Mouse (Mus musculus): ENCODE data around the gene Cyld. TPM values are rescaled to one million over a fixed set of nuclear protein-coding genes. Genes with fewer than 3 reads are reported as not detected.
"Not testable (repeated sequence)": the region's sequence is repeated elsewhere in the genome, so short reads cannot be mapped to it uniquely, and the experiment has no call there.

The Cyld gene
- polyA plus RNA-seq, 1 experiment from 2014 or later = 13.0 TPM

- Histone ChIP-seq H3K4me2 (peak overlapping the region; percentile 44), H3K4me3 (no peak overlapping the region), H3K9me3 (no peaks in the 10 kb centered on the region), H3K9ac (no peak overlapping the region), H3K36me3 (no peaks in the 10 kb centered on the region), H3K4me1 (0 out of 2 replicates have a peak, but pooled peaks cover 6% of the 10 kb centered on the region), H3K27ac (no peak overlapping the region), H3K27me3 (peaks cover 12% of the 10 kb centered on the region)
- ATAC-seq (ENCODE audit: insufficient number of reproducible peaks, insufficient read depth, low FRiP score, low TSS enrichment, low read depth) = peak; percentile 65
- 3% methylated on average over 14 of the region's 14 CpGs for WGBS
These were observed 58.5 kb downstream of the Cyld start for GRCm38 (mm10) chr8:88755175-88755791.

DNA sequence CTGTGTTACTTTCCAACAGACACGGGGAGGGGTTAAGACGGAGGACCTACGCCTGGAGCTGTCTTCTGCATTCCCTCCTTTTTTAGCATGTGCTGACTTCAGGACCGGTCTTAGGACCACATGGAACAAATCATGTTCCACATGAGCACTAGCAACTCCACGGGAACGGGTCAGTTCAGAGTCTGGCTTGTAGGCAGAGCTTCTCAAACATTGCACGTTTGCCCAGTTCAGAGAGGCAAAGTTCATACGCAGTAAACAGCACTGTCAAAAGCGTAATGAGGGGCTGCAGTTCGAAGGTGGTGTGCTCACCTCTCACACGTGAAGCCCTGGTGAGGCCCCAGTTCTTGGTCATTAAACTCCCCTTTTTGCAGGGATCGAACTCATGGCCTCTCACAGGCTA is 65.2 kb downstream of the Cyld start:
- WGBS = 71% methylated on average over 12 of the region's 12 CpGs
- Histone ChIP-seq H3K9me3 (no peaks in the 10 kb centered on the region), H3K36me3 (no peaks in the 10 kb centered on the region), H3K27me3 (peaks cover 1% of the 10 kb centered on the region), H3K27ac (no peak overlapping the region), H3K4me2 (no peak overlapping the region), H3K4me3 (no peak overlapping the region), H3K9ac (no peak overlapping the region), H3K4me1 (0 out of 2 replicates have a peak, but pooled peaks cover 2% of the 10 kb centered on the region)
- ATAC-seq (ENCODE audit: insufficient number of reproducible peaks, insufficient read depth, low FRiP score, low TSS enrichment, low read depth) = no peak

GRCm38 (mm10) chr8:88771241-88771640 is 74.4 kb downstream of the Cyld start:
- Histone ChIP-seq H3K9me3 (peaks cover 7% of the 10 kb centered on the region; the same call in 1 of the 2 replicates), H3K27me3 (no peaks in the 10 kb centered on the region), H3K4me2 (no peak overlapping the region), H3K36me3 (no peaks in the 10 kb centered on the region), H3K27ac (no peak overlapping the region), H3K9ac (no peak overlapping the region), H3K4me1 (peaks cover 21% of the 10 kb centered on the region), H3K4me3 (no peak overlapping the region)
- no peak for ATAC-seq (ENCODE audit: insufficient number of reproducible peaks, insufficient read depth, low FRiP score, low TSS enrichment, low read depth)
- WGBS = 72% methylated on average over 7 of the region's 7 CpGs

- H3K9me3 ChIP-seq = peaks cover 4% of the 10 kb centered on the region; the same call in 1 of the 2 replicates
- peaks cover 4% of the 10 kb centered on the region; the same call in 1 of the 2 replicates for H3K27me3 ChIP-seq
- peak overlapping the region; percentile 36; the same call in 1 of the 2 replicates for H3K27ac ChIP-seq
- WGBS = 30% methylated on average over 19 of the region's 19 CpGs
- H3K4me1 ChIP-seq = peaks cover 21% of the 10 kb centered on the region
- no peak overlapping the region for H3K4me3 ChIP-seq
- H3K9ac ChIP-seq = no peak overlapping the region
- H3K4me2 ChIP-seq = peak overlapping the region; percentile 41
- no peaks in the 10 kb centered on the region for H3K36me3 ChIP-seq
- ATAC-seq (ENCODE audit: insufficient number of reproducible peaks, insufficient read depth, low FRiP score, low TSS enrichment, low read depth) = no peak
These were observed 77.9 kb downstream of the Cyld start for GRCm38 (mm10) chr8:88774593-88775297.

GRCm38 (mm10) chr8:88775298-88775646 is 78.4 kb downstream of the Cyld start:
- H3K4me3 ChIP-seq = no peak overlapping the region
- no peak overlapping the region for H3K9ac ChIP-seq
- H3K9me3 ChIP-seq = peaks cover under 1% of the 10 kb centered on the region; the same call in 1 of the 2 replicates
- 51% methylated on average over 7 of the region's 7 CpGs for WGBS
- peaks cover 21% of the 10 kb centered on the region for H3K4me1 ChIP-seq
- peak overlapping the region; percentile 36; the same call in 1 of the 2 replicates for H3K27ac ChIP-seq
- peaks cover 4% of the 10 kb centered on the region; the same call in 1 of the 2 replicates for H3K27me3 ChIP-seq
- no peaks in the 10 kb centered on the region for H3K36me3 ChIP-seq
- peak overlapping the region; percentile 41 for H3K4me2 ChIP-seq
- no peak for ATAC-seq (ENCODE audit: insufficient number of reproducible peaks, insufficient read depth, low FRiP score, low TSS enrichment, low read depth)

- ATAC-seq (ENCODE audit: insufficient number of reproducible peaks, insufficient read depth, low FRiP score, low TSS enrichment, low read depth) = no peak
- Histone ChIP-seq H3K27me3 (peaks cover 9% of the 10 kb centered on the region; the same call in 1 of the 2 replicates), H3K36me3 (no peaks in the 10 kb centered on the region), H3K4me3 (no peak overlapping the region), H3K4me2 (no peak overlapping the region), H3K9ac (no peak overlapping the region), H3K9me3 (no peaks in the 10 kb centered on the region), H3K27ac (no peak overlapping the region), H3K4me1 (peaks cover 8% of the 10 kb centered on the region)
- 72% methylated on average over 3 of the region's 3 CpGs for WGBS
These were observed 83.3 kb downstream of the Cyld start for GRCm38 (mm10) chr8:88780142-88780541.

DNA sequence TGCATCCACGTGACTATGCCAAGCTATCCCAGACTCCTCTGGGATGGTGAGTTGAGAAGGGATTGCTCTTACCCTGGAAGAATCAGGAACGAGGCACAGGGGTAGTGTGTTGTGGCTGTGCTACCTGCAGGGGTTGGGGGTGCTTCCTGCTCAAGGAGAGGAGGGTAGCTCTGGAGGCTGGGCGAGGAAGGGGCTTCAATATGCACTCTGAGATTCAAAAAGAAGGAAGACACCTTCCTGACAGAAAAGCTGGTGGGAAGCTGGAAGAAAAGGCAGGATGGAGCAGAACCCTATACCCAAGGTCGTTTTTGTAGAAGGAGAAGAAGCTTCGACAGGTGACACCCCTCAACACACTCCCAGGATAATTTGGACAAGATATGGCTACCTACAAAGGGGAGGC is 84.5 kb downstream of the Cyld start:
- peaks cover 9% of the 10 kb centered on the region; the same call in 1 of the 2 replicates for H3K27me3 ChIP-seq
- no peaks in the 10 kb centered on the region for H3K9me3 ChIP-seq
- no peak overlapping the region for H3K9ac ChIP-seq
- no peak for ATAC-seq (ENCODE audit: insufficient number of reproducible peaks, insufficient read depth, low FRiP score, low TSS enrichment, low read depth)
- H3K36me3 ChIP-seq = no peaks in the 10 kb centered on the region
- WGBS = 68% methylated on average over 5 of the region's 5 CpGs
- no peak overlapping the region for H3K4me3 ChIP-seq
- no peaks in the 10 kb centered on the region for H3K4me1 ChIP-seq
- H3K27ac ChIP-seq = no peak overlapping the region
- H3K4me2 ChIP-seq = no peak overlapping the region

GRCm38 (mm10) chr8:88783722-88784121 is 86.9 kb downstream of the Cyld start:
- Histone ChIP-seq H3K27me3 (peaks cover 9% of the 10 kb centered on the region; the same call in 1 of the 2 replicates), H3K9ac (no peak overlapping the region), H3K4me1 (no peaks in the 10 kb centered on the region), H3K4me3 (no peak overlapping the region), H3K4me2 (no peak overlapping the region), H3K9me3 (no peaks in the 10 kb centered on the region), H3K36me3 (no peaks in the 10 kb centered on the region), H3K27ac (no peak overlapping the region)
- 87% methylated on average over 1 of the region's 1 CpGs for WGBS
- no peak for ATAC-seq (ENCODE audit: insufficient number of reproducible peaks, insufficient read depth, low FRiP score, low TSS enrichment, low read depth)

- H3K27ac ChIP-seq; H3K36me3 ChIP-seq; H3K9me3 ChIP-seq; H3K4me2 ChIP-seq; H3K4me1 ChIP-seq; H3K27me3 ChIP-seq; H3K9ac ChIP-seq; H3K4me3 ChIP-seq; ATAC-seq (ENCODE audit: insufficient number of reproducible peaks, insufficient read depth, low FRiP score, low TSS enrichment, low read depth): not testable (repeated sequence)
- 74% methylated on average over 3 of the region's 3 CpGs for whole genome bisulfite sequencing
These were observed 91.5 kb downstream of the Cyld start for GRCm38 (mm10) chr8:88788335-88788734.

GRCm38 (mm10) chr8:88792691-88793323 is 96.0 kb downstream of the Cyld start:
- no peak for ATAC-seq (ENCODE audit: insufficient number of reproducible peaks, insufficient read depth, low FRiP score, low TSS enrichment, low read depth)
- 66% methylated on average over 8 of the region's 8 CpGs for WGBS
- H3K4me1 ChIP-seq = no peaks in the 10 kb centered on the region
- H3K9me3 ChIP-seq = no peaks in the 10 kb centered on the region
- H3K27ac ChIP-seq = no peak overlapping the region
- no peaks in the 10 kb centered on the region for H3K36me3 ChIP-seq
- no peaks in the 10 kb centered on the region for H3K27me3 ChIP-seq
- no peak overlapping the region for H3K4me2 ChIP-seq
- no peak overlapping the region for H3K9ac ChIP-seq
- H3K4me3 ChIP-seq = no peak overlapping the region

- no peaks in the 10 kb centered on the region for H3K9me3 ChIP-seq
- 88% methylated on average over 9 of the region's 9 CpGs for WGBS
- no peaks in the 10 kb centered on the region for H3K36me3 ChIP-seq
- no peaks in the 10 kb centered on the region for H3K4me1 ChIP-seq
- no peak overlapping the region for H3K27ac ChIP-seq
- H3K27me3 ChIP-seq = no peaks in the 10 kb centered on the region
- ATAC-seq (ENCODE audit: insufficient number of reproducible peaks, insufficient read depth, low FRiP score, low TSS enrichment, low read depth) = no peak
- H3K4me3 ChIP-seq = no peak overlapping the region
- no peak overlapping the region for H3K4me2 ChIP-seq
- H3K9ac ChIP-seq = no peak overlapping the region
These were observed 96.5 kb downstream of the Cyld start for GRCm38 (mm10) chr8:88793324-88793722.
